Mouse (Mus musculus): Measurements from ENCODE around the gene Thbs3.

GRCm38 (mm10) chr3:89226361-89226760 lies 11.4 kb downstream of the Thbs3 start:
- TF ChIP-seq CTCF (IDR thresholded peaks at IDR 0.05; ENCODE audit: insufficient read depth, low read depth, low read length): no peak
- TF ChIP-seq POLR2A (IDR thresholded peaks at IDR 0.05; ENCODE audit: insufficient read depth, low read depth, low read length): no peak
